Mouse (Mus musculus) small intestine, adult 2 months (tissue): ENCODE measurements around the gene Cdiptos.

Source experiments
- CTCF ChIP-seq: fragments of 200-500 bp; IDR thresholded peaks from 2 replicates; pipeline ENCODE4 v1.5.1; 2012; ENCODE audit warnings: low read depth, mild to moderate bottlenecking, control low read depth, inconsistent platforms, low read length, moderate library complexity, mixed read lengths; ENCODE audit not compliant: insufficient replicate concordance, insufficient read length; ENCODE audit errors: extremely low read depth
- POLR2A ChIP-seq: fragments of 200-500 bp; IDR thresholded peaks from 2 replicates; pipeline ENCODE4 v1.6.1; 2012; ENCODE audit warnings: low read depth, mild to moderate bottlenecking, control low read depth, inconsistent platforms, low read length, moderate library complexity

GRCm38 (mm10) chr7:126961965-126962364 lies 13.9 kb downstream of the Cdiptos start:
- TF ChIP-seq CTCF (no peak), POLR2A (no peak)
